Comparison of ENCODE assay signal across 17 mouse cellular contexts in genomic region chr3:153721525-153721924, GRCm38 (mm10). TPM values are rescaled to one million over a fixed set of nuclear protein-coding genes. Genes with fewer than 3 reads are reported as not detected.
A peak's percentile ranks its signal among the peaks of the same experiment; 100 is the strongest.
DNase-seq lines count a peak whose midpoint lies in the region; ATAC-seq lines count a peak whose summit lies in the region.
"Had no signal": no experiment of that assay in that cellular context is flagged by ENCODE, and none has a peak within 500 bp of the region (broad histone marks: within the 10 kb centered on the region; RNA-seq: fewer than 3 reads in every experiment).

No protein-coding gene starts in this region.

- DNase-seq in heart, postnatal 14 days, result no peak
- DNase-seq in embryonic facial prominence, embryonic 14.5 days (ENCODE audit: low spot score), result no peak
- DNase-seq: adrenal gland, postnatal 14 days; cerebellum, adult 11-12 months; cerebellum, postnatal 25 days; gastrocnemius, postnatal 14 days; kidney, adult 9 months; retina, postnatal 1 day; thymus, adult 2 months had no signal

- peak overlapping the region in 1 of 2 experiments; percentile 19; a peak in 1 of 4 replicates for H3K27ac ChIP-seq in heart, embryonic 14.5 days (replicated peaks in 1 of 2; ENCODE audit: control insufficient read depth in 1 of 2, insufficient read depth in 1 of 2, low read depth in 2 of 2, low read length in 2 of 2)
- no peak overlapping the region for H3K27ac ChIP-seq in embryonic facial prominence, embryonic 14.5 days (replicated peaks; ENCODE audit: low read depth, low read length)
- peak overlapping the region; percentile 55 for H3K27ac ChIP-seq in liver, embryonic 16.5 days (ENCODE audit: low read length)
- H3K27ac ChIP-seq in kidney, embryonic 15.5 days, result no peak overlapping the region
- H3K27ac ChIP-seq: hindbrain, embryonic 13.5 days; midbrain, embryonic 12.5 days had no signal

- H3K36me3 ChIP-seq in erythroblast, embryonic 14.5 days (ENCODE audit: control insufficient read depth), result peaks cover 24% of the 10 kb centered on the region
- no peaks in the 10 kb centered on the region for H3K36me3 ChIP-seq in heart, embryonic 14.5 days (ENCODE audit: control insufficient read depth, insufficient read depth, low read length)
- no peaks in the 10 kb centered on the region for H3K36me3 ChIP-seq in embryonic facial prominence, embryonic 14.5 days (ENCODE audit: control insufficient read depth, insufficient read depth, low read length)
- H3K36me3 ChIP-seq in liver, embryonic 16.5 days (ENCODE audit: control insufficient read depth, insufficient read depth), result no peaks in the 10 kb centered on the region
- H3K36me3 ChIP-seq in kidney, embryonic 15.5 days, result no peaks in the 10 kb centered on the region
- H3K36me3 ChIP-seq: hindbrain, embryonic 13.5 days; midbrain, embryonic 12.5 days had no signal

- intact Hi-C loops in heart, postnatal 14 days (cut with DNase I), result loop anchor here (5.0 kb wide), 1 partner anchor 34 kb away; no protein-coding TSS in a partner anchor

- H3K27me3 ChIP-seq in erythroblast, embryonic 14.5 days (ENCODE audit: control insufficient read depth), result peaks cover 7% of the 10 kb centered on the region; the same call in 1 of the 2 replicates
- H3K27me3 ChIP-seq in heart, embryonic 14.5 days (ENCODE audit: control insufficient read depth, insufficient read depth, low read length), result 0 out of 2 replicates have a peak, but pooled peaks cover 4% of the 10 kb centered on the region
- H3K27me3 ChIP-seq in embryonic facial prominence, embryonic 14.5 days (replicated peaks; ENCODE audit: control insufficient read depth, insufficient read depth, low read length), result no peaks in the 10 kb centered on the region
- H3K27me3 ChIP-seq in liver, embryonic 16.5 days (ENCODE audit: control insufficient read depth, insufficient read depth, low read depth, low read length), result no peaks in the 10 kb centered on the region; the same call in 1 of the 2 replicates
- no peaks in the 10 kb centered on the region for H3K27me3 ChIP-seq in kidney, embryonic 15.5 days
- H3K27me3 ChIP-seq: hindbrain, embryonic 13.5 days had no signal

- no peak overlapping the region for H3K9ac ChIP-seq in heart, embryonic 14.5 days (ENCODE audit: low read length)
- no peak overlapping the region for H3K9ac ChIP-seq in embryonic facial prominence, embryonic 14.5 days (ENCODE audit: low read depth, low read length)
- H3K9ac ChIP-seq in liver, embryonic 16.5 days (ENCODE audit: low read depth, low read length), result peak overlapping the region; percentile 36; the same call in 1 of the 2 replicates
- no peak overlapping the region for H3K9ac ChIP-seq in kidney, embryonic 15.5 days
- H3K9ac ChIP-seq: hindbrain, embryonic 13.5 days; midbrain, embryonic 12.5 days had no signal

- WGBS in heart, embryonic 14.5 days, result 72% methylated on average over 16 of the region's 16 CpGs
- 79% methylated on average over 16 of the region's 16 CpGs for WGBS in embryonic facial prominence, embryonic 14.5 days
- WGBS in liver, embryonic 16.5 days (ENCODE audit: insufficient replicate concordance), result 46% methylated on average over 16 of the region's 16 CpGs
- 88% methylated on average over 16 of the region's 16 CpGs for WGBS in kidney, embryonic 15.5 days

- no peak for ATAC-seq in erythroblast, adult 5-6 weeks (replicated peaks; ENCODE audit: low FRiP score, poor library complexity, severe bottlenecking)
- no peak for ATAC-seq in heart, embryonic 14.5 days (ENCODE audit: insufficient number of reproducible peaks, insufficient read depth, low FRiP score, low read depth)
- ATAC-seq in embryonic facial prominence, embryonic 14.5 days (ENCODE audit: low read depth), result no peak
- no peak for ATAC-seq in liver, embryonic 16.5 days (ENCODE audit: low read depth)
- no peak for ATAC-seq in kidney, embryonic 15.5 days (replicated peaks; ENCODE audit: low FRiP score)
- ATAC-seq in monocyte, adult 5-6 weeks (replicated peaks; ENCODE audit: insufficient number of reproducible peaks, low FRiP score, low TSS enrichment, poor library complexity, severe bottlenecking), result no peak

- H3K4me3 ChIP-seq in erythroblast, embryonic 14.5 days (replicated peaks), result peak overlapping the region; percentile 51
- H3K4me3 ChIP-seq in heart, embryonic 14.5 days (ENCODE audit: control insufficient read depth in 1 of 2, insufficient read depth in 1 of 2, low read depth in 1 of 2, low read length in 2 of 2), result no peak overlapping the region
- H3K4me3 ChIP-seq in embryonic facial prominence, embryonic 14.5 days (ENCODE audit: low read depth, low read length), result no peak overlapping the region
- peak overlapping the region; percentile 34 for H3K4me3 ChIP-seq in liver, embryonic 16.5 days (ENCODE audit: low read depth, low read length)
- no peak overlapping the region for H3K4me3 ChIP-seq in kidney, embryonic 15.5 days (replicated peaks)
- H3K4me3 ChIP-seq: hindbrain, embryonic 13.5 days; midbrain, embryonic 12.5 days had no signal

- H3K4me2 ChIP-seq in heart, embryonic 14.5 days (ENCODE audit: low read length), result peak overlapping the region; percentile 29
- 0 out of 2 replicates have a peak overlapping the region, but pooled peaks have one; percentile 10 for H3K4me2 ChIP-seq in embryonic facial prominence, embryonic 14.5 days (ENCODE audit: low read depth, low read length)
- peak overlapping the region; percentile 48 for H3K4me2 ChIP-seq in liver, embryonic 16.5 days (ENCODE audit: low read depth, low read length)
- H3K4me2 ChIP-seq in kidney, embryonic 15.5 days, result no peak overlapping the region
- H3K4me2 ChIP-seq: hindbrain, embryonic 13.5 days; midbrain, embryonic 12.5 days had no signal

- peaks cover 93% of the 10 kb centered on the region for H3K4me1 ChIP-seq in erythroblast, embryonic 14.5 days (ENCODE audit: control insufficient read depth)
- H3K4me1 ChIP-seq in heart, embryonic 14.5 days (ENCODE audit: control insufficient read depth in 2 of 2, insufficient read depth in 2 of 2, low read length in 2 of 2), result peaks cover 23 to 43% of the 10 kb centered on the region in 2 experiments
- peaks cover 41% of the 10 kb centered on the region for H3K4me1 ChIP-seq in embryonic facial prominence, embryonic 14.5 days (ENCODE audit: control insufficient read depth, insufficient read depth, low read length)
- peaks cover 59% of the 10 kb centered on the region for H3K4me1 ChIP-seq in liver, embryonic 16.5 days (ENCODE audit: control insufficient read depth, low read depth, low read length)
- peaks cover 71% of the 10 kb centered on the region for H3K4me1 ChIP-seq in kidney, embryonic 15.5 days

- H3K9me3 ChIP-seq in erythroblast, embryonic 14.5 days (ENCODE audit: control insufficient read depth, low read length), result no peaks in the 10 kb centered on the region
- H3K9me3 ChIP-seq in heart, embryonic 14.5 days (ENCODE audit: control insufficient read depth, low read length), result no peaks in the 10 kb centered on the region
- no peaks in the 10 kb centered on the region for H3K9me3 ChIP-seq in embryonic facial prominence, embryonic 14.5 days (ENCODE audit: control insufficient read depth, low read length)
- H3K9me3 ChIP-seq in liver, embryonic 16.5 days (replicated peaks; ENCODE audit: control insufficient read depth, low read length), result no peaks in the 10 kb centered on the region
- H3K9me3 ChIP-seq in kidney, embryonic 15.5 days (replicated peaks), result no peaks in the 10 kb centered on the region; the same call in 1 of the 2 replicates
- H3K9me3 ChIP-seq: hindbrain, embryonic 13.5 days; midbrain, embryonic 12.5 days had no signal

RNA-seq across cellular contexts. Expression of gene St6galnac3, which starts 3.4 kb away (rescaled TPM):
- 0.09 and 0.17 TPM in 2 replicates for polyA plus RNA-seq in erythroblast, embryonic 14.5 days (2012)
- 6.7 and 11.0 TPM in 2 replicates for total RNA-seq in erythroblast, adult 5-6 weeks (2015; ENCODE audit: low replicate concordance)
- 3.7 and 6.6 TPM in 2 replicates for total RNA-seq in erythroblast, adult 5-6 weeks (2017; ENCODE audit: low replicate concordance)
- polyA plus RNA-seq in heart, embryonic 14.5 days (2014; fragmentation: Nextera tagmentation; extraction: Ambion mirVana), result 23.7 and 27.7 TPM in 2 replicates
- total RNA-seq in heart, postnatal 14 days (2021), result 10 to 100 TPM in 1 of 2 experiments, 1 to 10 TPM in 1; 9.9 to 12.6 TPM
- polyA plus RNA-seq in embryonic facial prominence, embryonic 14.5 days (2014; fragmentation: Nextera tagmentation; extraction: Ambion mirVana), result 30.6 and 44.1 TPM in 2 replicates
- 10.5 and 12.0 TPM in 2 replicates for polyA plus RNA-seq in liver, embryonic 16.5 days (2015; fragmentation: Nextera tagmentation; extraction: Ambion mirVana)
- polyA plus RNA-seq in kidney, embryonic 15.5 days (2015; fragmentation: Nextera tagmentation; extraction: Ambion mirVana), result 65.2 and 65.5 TPM in 2 replicates
- 5.4 to 17.1 TPM (median 7.9 TPM) in 3 replicates for total RNA-seq in monocyte, adult 5-6 weeks (2017)

Comparison
In these comparisons a context has a peak if more than half of its experiments do, and no peak if none do; other contexts are left out.
1. H3K4me3 ChIP-seq: peak in erythroblast, embryonic 14.5 days (single experiment) and liver, embryonic 16.5 days (single experiment); none in heart, embryonic 14.5 days (0 of 2), embryonic facial prominence, embryonic 14.5 days (single experiment) and kidney, embryonic 15.5 days (single experiment).